Mouse (Mus musculus) common myeloid progenitor, adult 5-6 weeks (primary cell): ENCODE results near the gene Usp39. TPM values are rescaled to one million over a fixed set of nuclear protein-coding genes. Genes with fewer than 3 reads are reported as not detected.

Experiments
- ATAC-seq: replicated peaks from 2 replicates; pipeline ENCODE4 v1.8.0; 2016; ENCODE audit warnings: low read depth, mild to moderate bottlenecking, moderate TSS enrichment, inconsistent platforms; ENCODE audit not compliant: poor library complexity, severe bottlenecking
- total RNA-seq: library from RNA; stranded (forward); fragments of 200-1000, 187-1606 nt; gene quantifications from 2 replicates; pipeline ENCODE4 v1.2.3, GENCODE M21; 2017

Gene Usp39
- total RNA-seq, 1 experiment from 2014 or later: 147 TPM

GRCm38 (mm10) chr6:72355066-72355911 lies 10.3 kb upstream of the Usp39 start, which contains the start of gene Tmem150a:
TSS of gene Tmem150a (plus strand) at chr6:72355447.
- ATAC-seq: peak; percentile 67

- ATAC-seq: no peak
Measured at GRCm38 (mm10) chr6:72354025-72354424, 9.0 kb upstream of the Usp39 start.

GRCm38 (mm10) chr6:72352636-72353405 lies 7.8 kb upstream of the Usp39 start:
- ATAC-seq: no peak

- ATAC-seq: no peak
Measured at GRCm38 (mm10) chr6:72350214-72350613, 5.2 kb upstream of the Usp39 start.

GRCm38 (mm10) chr6:72348411-72348810 lies 3.4 kb upstream of the Usp39 start:
- ATAC-seq: no peak

- ATAC-seq: peak; percentile 65
Measured at GRCm38 (mm10) chr6:72347166-72347941, 2.4 kb upstream of the Usp39 start, which contains the start of gene 0610030E20Rik. TSS of gene 0610030E20Rik (plus strand) at chr6:72347317.

GRCm38 (mm10) chr6:72346261-72346660 lies 1.3 kb upstream of the Usp39 start:
- ATAC-seq: no peak

GRCm38 (mm10) chr6:72345633-72346032 lies 649 bp upstream of the Usp39 start:
- 0 out of 2 replicates have a peak, but pooled peaks have one; percentile 26 for ATAC-seq

GRCm38 (mm10) chr6:72344396-72345073 lies 449 bp downstream of the Usp39 start:
- ATAC-seq: no peak

- ATAC-seq: no peak
Measured at GRCm38 (mm10) chr6:72340481-72340880, 4.5 kb downstream of the Usp39 start.

- ATAC-seq: 0 out of 2 replicates have a peak, but pooled peaks have one; percentile 39
Measured at GRCm38 (mm10) chr6:72333111-72333510, 11.9 kb downstream of the Usp39 start.

- no peak for ATAC-seq
Measured at GRCm38 (mm10) chr6:72330133-72330532, 14.9 kb downstream of the Usp39 start.

GRCm38 (mm10) chr6:72329019-72329418 lies 16.0 kb downstream of the Usp39 start:
- ATAC-seq: peak; percentile 33; the same call in 1 of the 2 replicates

GRCm38 (mm10) chr6:72326274-72326673 lies 18.7 kb downstream of the Usp39 start:
- peak; percentile 70 for ATAC-seq

- peak; percentile 40; the same call in 1 of the 2 replicates for ATAC-seq
Measured at GRCm38 (mm10) chr6:72323786-72324508, 21.0 kb downstream of the Usp39 start.

GRCm38 (mm10) chr6:72322936-72323335 lies 22.0 kb downstream of the Usp39 start:
- no peak for ATAC-seq

- ATAC-seq: peak; percentile 56
Measured at GRCm38 (mm10) chr6:72319019-72319418, 26.0 kb downstream of the Usp39 start.

GRCm38 (mm10) chr6:72318440-72318839 lies 26.5 kb downstream of the Usp39 start:
- peak; percentile 86 for ATAC-seq

GRCm38 (mm10) chr6:72316044-72316443 lies 28.9 kb downstream of the Usp39 start:
- 0 out of 2 replicates have a peak, but pooled peaks have one; percentile 26 for ATAC-seq
